Mouse (Mus musculus) kidney, postnatal 25 days (tissue): ENCODE results near the gene Fam71b.
"Not testable (repeated sequence)": the region's sequence is repeated elsewhere in the genome, so short reads cannot be mapped to it uniquely, and the experiment has no call there.

Experiments
- DNase-seq, 2 experiments: peaks; one replicate each; pipeline ENCODE4 v3.0.0; 2021; ENCODE audit warnings: mixed read lengths in 2 of 2

Fam71b gene

DNA sequence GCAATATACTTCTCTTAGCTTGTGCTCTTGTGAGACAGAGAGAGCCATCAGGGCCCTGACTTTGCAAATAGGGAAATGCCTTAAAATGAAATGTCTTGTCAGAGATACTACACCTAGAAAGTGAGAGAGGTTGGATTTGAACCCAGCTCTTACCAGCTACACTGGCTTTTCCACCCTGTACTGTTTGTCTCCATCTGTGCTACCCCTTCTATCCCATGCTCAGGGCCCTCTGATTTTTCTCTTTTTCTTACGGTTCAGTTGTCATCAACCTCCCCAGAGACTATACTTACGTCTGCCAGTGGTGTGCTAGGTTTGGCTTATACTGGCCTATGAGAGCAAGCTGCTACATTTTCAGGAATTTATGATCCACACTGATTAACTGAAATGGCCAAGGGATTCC is 11.4 kb upstream of the Fam71b start:
- no peak for DNase-seq

GRCm38 (mm10) chr11:46386556-46386955 is 9.8 kb upstream of the Fam71b start:
- DNase-seq: no peak

DNA sequence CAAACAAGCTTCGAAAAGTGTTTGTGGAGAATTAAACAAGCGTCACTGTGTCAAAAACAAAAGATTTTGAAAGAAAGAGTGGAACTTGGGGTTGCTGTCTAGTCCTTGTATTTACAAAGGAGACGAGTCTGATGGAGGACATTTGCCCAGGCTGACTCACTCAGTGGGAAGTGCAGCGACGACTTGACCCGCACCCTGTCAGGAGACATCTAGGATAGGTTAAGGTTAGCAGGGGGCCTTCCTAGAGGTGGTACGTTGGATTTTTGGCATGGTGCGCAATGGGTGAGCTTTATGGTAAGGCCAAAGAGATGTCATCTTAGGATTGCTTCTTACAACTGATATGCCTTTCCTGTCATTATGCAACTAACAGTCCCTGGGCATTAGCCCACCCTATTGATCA is 9.3 kb upstream of the Fam71b start:
- no peak for DNase-seq

DNA sequence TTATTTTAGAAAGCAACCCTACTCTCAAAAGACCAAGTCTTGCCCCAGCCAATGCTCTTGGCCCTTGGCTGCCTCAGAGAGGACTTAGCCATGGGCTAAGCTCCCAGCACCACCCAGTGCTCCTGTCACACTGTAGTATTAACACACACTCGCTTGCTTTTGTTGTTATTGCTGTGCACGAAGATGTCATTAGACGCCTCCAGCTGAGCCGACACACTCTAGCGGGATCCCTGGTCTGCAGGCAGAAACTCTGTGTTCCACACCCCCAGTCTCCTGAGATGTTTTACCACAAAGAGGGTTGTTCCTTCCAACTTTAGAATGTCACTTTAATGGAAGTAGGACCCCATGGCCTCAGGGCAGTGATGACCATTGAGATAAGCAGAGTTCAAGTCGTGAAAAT is 7.9 kb upstream of the Fam71b start:
- DNase-seq: no peak

DNA sequence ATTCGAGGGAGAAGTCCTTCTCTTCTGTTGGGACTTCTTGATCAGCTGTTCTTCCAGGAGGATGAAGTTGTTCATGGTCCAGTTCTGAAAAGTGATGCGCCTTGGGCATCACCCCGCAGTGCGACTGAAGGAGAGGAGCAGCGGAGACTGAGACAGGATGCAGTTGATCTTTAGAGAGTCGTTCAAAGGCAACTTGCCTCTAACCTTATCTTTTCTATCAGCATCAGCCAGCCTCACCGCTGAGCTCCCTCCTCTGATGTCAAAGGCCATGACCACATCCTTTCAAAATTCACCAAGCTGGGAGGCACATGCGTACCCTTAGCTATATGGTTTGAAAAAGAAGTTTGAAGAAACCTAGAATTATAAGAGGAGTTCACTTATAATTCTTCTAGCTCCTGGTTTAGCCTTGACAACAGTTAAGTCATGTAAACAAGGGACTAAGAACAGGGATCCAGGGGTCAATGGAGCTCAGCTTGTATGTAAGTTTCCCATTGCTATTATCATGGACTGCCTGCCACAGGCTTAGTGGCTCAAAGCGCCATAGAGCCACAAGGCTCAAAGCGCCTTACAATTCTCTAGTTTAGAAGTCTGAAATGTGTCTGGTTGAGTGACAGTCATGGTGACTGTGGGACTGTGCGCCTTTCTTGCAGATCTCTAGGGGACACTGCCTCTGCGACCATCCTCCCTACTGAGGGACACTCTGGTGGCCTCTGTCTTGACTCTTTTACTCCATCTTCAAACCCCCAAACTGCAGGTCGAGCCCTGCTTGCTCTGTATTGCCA is 6.8 kb upstream of the Fam71b start, which contains the start of gene Itk:
Gene Itk, minus strand, starts transcription at position 180 of the 782 bp plus-strand sequence.
- no peak for DNase-seq

DNA sequence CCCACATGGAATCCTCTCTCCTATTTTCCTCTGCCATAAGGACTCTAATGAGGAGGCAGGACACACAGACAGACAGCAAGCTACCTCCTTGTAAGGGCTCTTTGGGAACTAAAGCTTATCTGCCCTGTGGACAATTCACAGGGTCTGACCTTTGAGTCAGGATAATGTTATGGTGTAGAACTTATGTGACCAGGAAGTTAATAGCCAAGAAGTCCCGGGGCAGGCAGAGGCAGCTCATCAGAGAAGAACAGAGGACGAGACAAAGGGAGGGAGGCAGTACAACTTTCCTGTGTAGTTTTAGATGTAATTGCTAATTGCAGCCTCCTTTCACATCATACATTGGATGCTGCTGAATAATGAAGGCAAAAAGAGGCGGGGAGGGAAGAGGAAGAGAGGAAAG is 5.7 kb upstream of the Fam71b start:
- no peak for DNase-seq

DNA sequence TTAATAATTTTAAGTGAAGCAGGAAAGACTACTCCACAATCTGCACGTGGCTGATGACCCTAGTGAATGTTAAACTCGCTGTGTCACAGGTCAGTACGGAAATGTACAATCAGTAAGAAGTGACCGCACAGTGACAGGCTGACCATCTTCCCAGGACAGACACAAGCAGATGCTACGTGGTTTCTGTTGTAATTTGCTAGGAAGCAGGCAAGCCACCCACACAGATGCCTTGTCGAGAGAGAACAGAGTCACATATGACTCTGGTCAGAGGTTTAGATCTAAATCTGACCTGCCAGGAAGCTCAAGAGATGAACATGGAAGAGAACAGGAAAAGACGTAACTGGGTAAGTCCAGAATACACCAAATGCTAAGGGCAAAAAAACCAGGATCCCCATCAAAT is 3.5 kb upstream of the Fam71b start:
- no peak for DNase-seq

GRCm38 (mm10) chr11:46393413-46393812 is 2.9 kb upstream of the Fam71b start:
- no peak for DNase-seq

DNA sequence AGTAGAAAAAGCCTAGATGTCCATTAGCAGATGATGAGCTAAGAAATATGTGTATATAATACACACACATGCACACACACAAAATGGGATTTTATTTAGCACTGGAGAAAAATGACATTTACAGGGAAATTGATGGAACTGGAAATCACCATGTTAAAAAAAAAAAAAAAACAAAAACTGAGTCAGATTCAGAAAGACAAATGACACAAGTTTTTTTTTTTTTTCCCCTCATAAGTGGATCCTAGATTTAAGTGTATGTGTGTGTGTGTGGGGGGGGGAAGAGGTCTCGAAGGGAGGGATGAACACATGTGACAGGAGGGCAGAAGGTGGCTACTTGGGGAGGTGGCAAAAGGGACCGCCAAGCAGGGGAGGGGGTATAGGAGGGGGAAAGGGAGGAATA is 1.3 kb upstream of the Fam71b start:
- no peak for DNase-seq

- no peak for DNase-seq
Measured at GRCm38 (mm10) chr11:46395698-46396097, 661 bp upstream of the Fam71b start.

GRCm38 (mm10) chr11:46396860-46397179 is 461 bp downstream of the Fam71b start:
- no peak for DNase-seq

- DNase-seq: no peak
Measured at GRCm38 (mm10) chr11:46397900-46398299, 1.5 kb downstream of the Fam71b start.

DNA sequence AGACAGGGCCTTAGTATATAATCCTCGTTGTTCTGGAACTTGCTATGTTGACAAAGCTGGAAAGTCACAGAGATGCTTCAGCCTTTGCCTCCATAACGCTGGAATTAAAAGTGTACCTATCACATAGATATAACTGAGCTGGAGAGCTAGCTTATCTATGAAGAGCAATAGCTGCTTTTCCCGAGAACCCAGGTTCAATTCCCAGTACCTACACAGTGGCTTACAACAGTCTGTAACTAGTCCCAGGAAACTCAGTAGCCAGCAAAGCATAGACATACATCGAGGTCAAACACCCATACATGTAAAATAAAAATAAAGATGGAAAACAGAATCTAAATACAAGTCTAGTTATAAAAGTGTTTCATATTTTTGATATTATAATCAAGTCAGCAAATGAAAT is 2.1 kb downstream of the Fam71b start:
- no peak for DNase-seq

- DNase-seq: no peak
Measured at GRCm38 (mm10) chr11:46398933-46399383, 2.6 kb downstream of the Fam71b start.

- no peak for DNase-seq
Measured at GRCm38 (mm10) chr11:46401555-46401954, 5.2 kb downstream of the Fam71b start.

GRCm38 (mm10) chr11:46404986-46405385 is 8.6 kb downstream of the Fam71b start:
- no peak for DNase-seq

DNA sequence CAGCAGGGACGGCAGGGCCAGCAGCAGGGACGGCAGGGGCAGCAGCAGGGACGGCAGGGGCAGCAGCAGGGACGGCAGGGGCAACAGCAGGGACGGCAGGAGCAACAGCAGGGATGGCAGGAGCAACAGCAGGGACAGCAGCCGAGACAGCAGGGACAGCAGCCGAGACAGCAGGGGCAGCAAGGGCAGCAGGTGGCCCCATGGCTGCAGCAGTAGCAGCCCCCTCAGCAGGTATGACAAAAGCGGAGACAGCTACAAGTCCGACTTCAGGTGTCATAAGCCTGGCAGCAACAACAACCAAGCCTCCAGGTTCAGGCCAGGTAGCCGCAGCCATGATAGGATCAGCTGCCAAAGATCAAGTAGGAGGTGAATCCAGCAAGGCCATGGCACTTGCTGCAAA is 10.4 kb downstream of the Fam71b start:
- DNase-seq: no peak

GRCm38 (mm10) chr11:46410018-46410563 is 13.7 kb downstream of the Fam71b start:
- no peak for DNase-seq

GRCm38 (mm10) chr11:46418438-46418837 is 22.1 kb downstream of the Fam71b start:
- no peak for DNase-seq

- DNase-seq: no peak
Measured at GRCm38 (mm10) chr11:46418860-46419259, 22.5 kb downstream of the Fam71b start.

- no peak for DNase-seq
Measured at GRCm38 (mm10) chr11:46421086-46421888, 24.9 kb downstream of the Fam71b start.

GRCm38 (mm10) chr11:46428131-46428530 is 31.8 kb downstream of the Fam71b start:
- not testable (repeated sequence) for DNase-seq

DNA sequence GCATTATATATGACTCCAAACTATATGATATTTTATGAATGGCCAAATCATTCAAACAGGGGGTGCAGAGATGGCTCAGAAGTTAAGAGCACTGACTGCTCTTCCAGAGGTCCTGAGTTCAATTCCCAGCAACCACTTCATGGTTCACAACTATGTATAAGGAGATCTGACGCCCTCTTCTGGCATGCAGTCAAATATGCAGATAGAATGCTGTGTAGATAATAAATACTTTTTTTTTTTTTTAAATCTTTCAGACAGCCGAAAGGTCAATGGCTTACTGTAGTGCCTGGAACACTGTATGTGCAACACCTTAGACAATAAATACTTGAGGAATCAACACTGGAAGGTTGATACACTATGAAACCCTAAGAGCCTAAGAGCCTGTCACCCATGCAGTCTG is 33.8 kb downstream of the Fam71b start:
- DNase-seq: no peak

DNA sequence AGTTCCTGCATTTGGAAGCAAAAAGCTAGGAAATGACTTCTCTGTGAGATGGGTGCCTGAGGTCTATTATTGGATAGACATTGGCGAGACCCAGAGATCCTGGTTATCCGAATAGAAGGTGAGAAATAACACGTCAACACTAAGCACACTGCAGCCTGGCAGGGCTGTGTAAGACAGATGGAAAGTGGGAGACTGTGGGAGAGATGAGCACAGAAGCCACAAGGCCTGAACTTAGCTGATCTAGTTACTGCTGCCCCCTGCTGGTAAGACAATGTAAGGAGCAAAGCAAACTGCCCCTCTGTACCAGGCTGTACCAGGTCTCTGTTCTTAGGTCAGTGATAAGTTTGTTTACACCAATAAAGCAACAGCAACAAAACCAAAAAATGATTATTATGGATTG is 34.8 kb downstream of the Fam71b start:
- peak; percentile 70 to 85 for DNase-seq
